Mouse (Mus musculus) layer of hippocampus, adult 8-10 months (tissue): ENCODE measurements at regions not wholly inside any gene's neighbourhood (a gene's known extent, or its start where the extent isn't known, plus 50 kb on each side); places are given as distances from the start of the nearest gene placed in this dataset.

Experiments
- DNase-seq, 2 experiments: peaks; one replicate each; pipeline ENCODE4 v3.0.0; 2022; ENCODE audit warnings: low spot score in 2 of 2

DNA sequence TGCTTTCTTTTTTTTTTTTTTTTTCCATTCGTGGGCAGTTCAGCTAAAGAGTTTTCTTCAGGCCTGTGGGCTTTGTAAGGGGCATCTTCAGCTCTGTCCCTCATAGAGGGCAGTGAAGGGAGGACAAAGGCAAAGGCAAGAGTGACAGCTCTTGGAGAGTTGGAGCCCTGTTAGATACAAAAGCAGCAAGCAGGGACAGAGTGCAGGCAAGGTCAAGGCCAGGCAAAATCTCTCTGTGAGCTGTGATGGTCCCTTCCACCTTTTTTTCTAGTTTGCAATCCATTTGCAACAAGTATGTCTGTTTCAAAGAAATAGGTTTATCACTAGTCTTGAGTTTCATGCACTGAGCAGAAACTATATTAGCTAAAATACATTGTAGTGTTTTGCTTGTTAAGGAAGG lies 86.2 kb upstream of the P2ry1 start:
- no peak for DNase-seq

DNA sequence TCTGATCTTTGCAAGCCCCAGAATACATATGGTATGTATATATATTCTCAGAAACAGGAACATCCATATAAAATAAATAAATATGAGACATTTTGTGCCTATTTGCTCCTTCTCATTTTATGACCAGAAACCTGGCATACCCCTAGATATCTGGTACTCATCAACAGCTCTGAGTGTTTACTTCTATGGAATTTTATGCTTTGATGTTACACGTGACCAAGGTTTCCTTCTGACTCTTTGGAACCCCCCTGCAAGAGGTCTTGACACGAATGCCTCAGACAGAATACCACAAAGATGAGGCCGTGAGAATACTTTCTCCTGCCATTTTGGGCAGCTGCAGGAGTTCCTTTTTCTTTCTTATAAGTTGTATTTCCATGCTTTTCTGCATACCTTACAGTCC lies 85.3 kb upstream of the P2ry1 start:
- no peak for DNase-seq

DNA sequence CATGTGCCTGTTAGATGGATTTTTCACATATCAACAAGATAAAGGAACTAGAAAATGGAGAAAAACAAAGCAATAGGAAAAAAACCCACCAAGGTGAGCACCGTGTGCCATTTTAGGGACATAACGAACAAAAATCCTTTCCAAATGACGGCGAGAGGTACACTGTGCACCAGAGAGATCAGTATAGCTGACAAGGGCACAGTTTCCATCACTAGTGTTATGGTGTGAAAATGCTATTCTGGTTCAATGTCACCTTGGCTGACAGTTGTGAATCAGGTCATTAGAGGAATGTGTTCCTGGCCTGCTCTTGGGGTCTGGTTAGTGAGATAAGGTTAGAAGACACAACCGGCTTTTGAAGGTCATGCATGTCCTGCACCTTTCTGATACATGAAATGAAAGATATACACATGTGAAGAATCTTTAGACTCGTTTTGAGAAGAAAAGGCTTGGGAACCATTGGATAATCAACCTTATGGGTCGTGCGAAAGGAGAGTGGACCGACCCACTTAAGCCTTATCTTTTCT lies 76.5 kb upstream of the P2ry1 start:
- no peak for DNase-seq

DNA sequence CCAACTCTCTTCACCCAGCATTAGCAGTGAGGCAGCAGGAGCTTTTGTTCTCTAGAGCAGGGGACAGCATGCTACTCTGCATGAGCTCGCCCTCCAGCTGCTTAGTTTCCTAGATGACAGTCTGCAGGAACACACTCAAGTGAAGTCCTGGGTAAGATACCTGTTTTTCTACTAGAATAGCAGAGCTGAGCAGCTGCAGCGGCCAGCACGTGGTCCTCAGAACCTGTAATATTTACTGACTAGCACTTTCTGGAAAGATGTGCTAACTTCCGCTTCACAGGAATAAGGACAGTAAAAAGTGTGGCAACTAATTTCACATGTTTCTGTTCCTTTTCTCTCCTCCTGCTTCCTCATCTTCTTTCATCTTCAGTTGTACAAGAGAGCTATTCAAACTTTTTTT lies 73.7 kb upstream of the P2ry1 start:
- DNase-seq: no peak

DNA sequence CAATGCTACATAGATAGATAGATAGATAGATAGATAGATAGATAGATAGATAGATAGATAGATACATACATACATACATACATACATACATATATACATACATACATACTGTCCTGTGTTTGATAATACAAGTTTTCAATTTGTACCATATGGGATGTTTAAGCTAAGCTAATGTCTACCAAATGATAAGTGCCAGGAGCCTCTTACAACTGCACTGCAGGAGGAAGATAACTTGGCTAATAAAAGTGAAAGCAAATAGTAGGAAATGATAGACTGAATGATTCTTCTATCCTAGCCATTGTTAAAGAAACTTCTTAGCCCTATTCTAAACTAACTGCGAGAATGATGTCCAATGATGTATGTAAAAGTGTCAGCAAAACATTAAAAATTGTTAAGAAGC lies 68.1 kb upstream of the P2ry1 start:
- DNase-seq: no peak

DNA sequence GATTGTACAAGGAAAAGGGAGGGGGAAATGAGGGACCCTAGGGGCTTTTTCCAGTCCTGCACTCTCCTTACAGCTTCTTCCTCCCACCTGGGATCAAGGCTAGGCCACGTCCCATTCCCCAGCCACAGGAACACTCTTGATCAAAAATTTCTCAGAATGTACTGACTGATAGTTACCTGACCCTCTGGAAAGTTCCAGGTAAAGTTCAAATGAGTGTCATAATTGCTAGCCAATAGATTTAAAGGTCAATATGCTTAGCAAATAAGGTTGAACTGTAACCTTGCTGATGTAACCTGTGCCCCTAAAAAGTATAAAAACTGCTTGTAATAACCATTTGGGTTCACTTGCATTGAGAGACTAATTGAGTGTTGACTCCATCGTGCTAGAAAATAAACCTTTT lies 61.1 kb upstream of the P2ry1 start:
- no peak for DNase-seq

DNA sequence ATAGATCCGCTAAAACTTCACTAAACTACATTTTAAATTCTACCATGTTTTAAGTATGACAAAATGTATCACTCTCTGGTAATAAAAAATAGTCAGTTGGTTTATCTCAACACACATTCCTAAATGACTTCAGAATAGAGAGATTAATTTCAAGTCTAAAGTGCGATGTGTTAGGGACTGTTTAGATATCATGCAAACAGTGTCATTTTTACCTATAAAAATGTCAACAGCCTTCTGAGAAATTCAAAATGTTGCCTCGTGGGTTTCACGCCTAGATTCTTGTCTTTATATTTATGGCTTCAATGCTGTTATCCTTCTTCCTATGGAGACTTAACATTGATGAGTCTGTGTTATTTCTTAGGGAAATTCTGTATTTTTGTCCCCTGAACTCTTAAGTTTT lies 53.7 kb upstream of the P2ry1 start:
- no peak for DNase-seq
